Mouse (Mus musculus): Measurements from ENCODE around the gene Med16.

Med16 gene

DNA sequence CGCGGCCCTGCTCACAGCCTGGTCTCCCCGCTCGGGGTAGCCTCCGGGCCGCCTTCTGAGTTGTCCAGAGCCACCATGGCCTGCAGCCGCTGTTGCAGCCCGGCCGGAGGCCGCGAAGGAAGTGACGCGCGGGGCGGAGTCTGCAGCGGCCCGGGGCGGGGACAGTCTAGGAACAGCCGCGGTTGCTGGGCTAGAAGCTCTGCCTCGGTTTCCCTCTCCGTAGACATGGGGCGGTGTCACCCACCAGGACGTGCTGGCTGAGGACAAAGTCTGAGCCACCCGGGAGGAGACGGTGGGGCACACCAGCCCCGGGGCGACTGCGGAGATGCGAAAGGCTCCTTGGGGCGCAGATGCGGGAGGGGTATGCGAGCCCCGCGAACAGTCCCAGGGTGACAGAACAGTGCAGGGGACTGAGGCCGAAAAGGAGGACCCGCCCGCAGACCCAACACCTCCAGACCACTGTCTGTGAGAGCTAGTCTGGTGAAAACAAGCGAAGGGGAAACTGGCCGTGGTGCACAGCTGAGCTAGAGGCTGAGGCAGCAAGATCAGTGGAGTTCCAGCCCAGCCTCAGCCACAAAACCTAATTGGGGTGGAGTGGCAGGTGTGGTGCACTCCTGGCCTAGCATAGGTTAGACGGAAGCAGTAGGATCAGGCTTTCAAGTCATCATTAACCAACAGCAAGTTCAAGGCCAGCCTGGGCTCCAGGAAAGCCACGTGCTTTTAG, 8.2 kb upstream of the Med16 start, which contains the start of gene Kiss1r:
TSS of gene Kiss1r (plus strand) at position 164 of the 724 bp plus-strand sequence.
- DNase-seq: peak; percentile 91

DNA sequence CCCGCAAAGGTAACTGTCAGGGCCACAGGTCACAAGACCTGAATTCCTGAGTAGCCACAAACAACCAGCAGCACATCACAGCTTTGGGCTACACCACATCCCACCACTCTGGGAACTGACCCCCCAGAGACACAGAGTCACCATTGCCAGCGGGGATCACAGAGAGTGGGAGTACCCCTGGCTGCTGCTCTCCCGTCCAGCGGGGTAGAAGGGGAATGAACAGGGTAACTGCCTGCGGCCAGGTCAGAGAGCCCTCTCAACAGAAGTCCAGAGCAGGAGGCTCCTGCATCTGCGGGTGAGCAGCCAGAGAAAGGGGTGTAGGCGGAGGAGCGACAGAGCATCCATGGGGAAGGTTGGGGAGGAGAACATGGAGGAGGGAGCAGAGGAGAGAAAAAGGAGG, 7.4 kb upstream of the Med16 start:
- DNase-seq: no peak

DNA sequence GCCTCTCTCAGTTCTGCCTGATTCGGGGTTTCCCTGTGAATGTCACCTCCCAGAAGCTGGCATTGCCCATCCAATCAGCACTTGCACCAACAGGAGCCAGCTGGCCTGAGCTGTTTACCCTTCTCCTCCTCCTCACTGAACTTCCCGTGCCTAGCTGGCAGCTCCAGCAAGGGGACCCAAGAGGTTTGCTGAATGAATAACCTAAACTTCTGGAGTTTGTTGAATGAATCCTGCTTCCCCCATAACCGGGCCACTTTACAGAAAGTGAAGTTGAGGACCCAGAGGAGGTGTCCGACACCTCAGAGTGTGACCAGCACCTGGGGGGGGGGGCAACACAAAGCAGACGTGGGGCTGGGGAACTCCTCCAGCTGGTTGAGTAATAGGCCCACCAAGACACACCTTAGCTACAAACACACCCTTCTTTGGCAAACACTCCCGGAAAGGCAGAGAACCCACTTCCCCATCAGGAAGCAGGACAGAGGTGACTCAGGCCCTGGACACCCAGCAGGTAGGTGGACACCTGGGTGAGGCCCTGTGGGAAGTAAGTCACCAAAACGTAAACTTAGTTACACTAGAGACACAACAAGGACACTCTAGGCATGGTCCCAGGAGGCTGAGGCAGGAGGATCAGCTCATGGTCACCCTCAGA, 6.3 kb upstream of the Med16 start:
- DNase-seq: no peak

DNA sequence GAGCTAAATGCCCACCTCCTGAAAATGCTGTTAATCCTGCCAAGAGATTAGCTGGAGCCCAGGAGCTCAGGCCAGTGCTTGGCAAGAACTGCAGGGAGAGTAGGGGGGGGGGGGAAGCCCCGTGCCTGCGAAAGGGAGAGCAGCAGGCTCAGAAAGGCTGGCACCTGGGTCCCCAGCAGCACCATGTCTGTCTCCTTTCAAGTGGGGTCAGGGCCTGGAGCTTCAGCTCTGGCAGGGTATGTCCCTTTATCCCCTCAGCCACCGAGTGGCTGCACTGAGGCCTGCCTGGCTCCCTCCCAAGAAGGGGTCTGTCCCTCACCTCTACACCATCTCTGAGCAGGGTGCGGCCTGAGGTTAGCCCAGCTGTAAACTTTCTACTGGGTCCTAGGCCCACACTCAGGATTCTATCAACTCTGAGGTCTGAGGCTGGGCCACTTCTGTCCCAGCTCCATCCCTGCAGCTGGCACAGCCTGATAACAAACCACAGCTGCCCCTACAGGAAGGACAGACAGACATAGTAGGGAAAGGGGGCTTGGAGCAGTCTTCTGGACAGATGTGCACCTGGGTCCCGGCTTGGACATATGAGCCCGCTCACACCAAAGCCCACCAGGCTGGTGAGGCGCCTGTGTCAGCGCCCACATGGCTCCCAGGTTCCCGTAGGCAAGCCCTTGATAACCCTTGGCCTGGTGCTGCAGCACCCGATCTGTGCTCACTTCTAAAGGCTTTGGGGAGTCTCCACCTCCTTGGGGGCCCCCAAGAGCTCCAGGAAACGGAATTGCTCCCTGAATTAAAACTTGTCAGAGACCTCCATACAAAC, 5.6 kb upstream of the Med16 start:
- DNase-seq: no peak

DNA sequence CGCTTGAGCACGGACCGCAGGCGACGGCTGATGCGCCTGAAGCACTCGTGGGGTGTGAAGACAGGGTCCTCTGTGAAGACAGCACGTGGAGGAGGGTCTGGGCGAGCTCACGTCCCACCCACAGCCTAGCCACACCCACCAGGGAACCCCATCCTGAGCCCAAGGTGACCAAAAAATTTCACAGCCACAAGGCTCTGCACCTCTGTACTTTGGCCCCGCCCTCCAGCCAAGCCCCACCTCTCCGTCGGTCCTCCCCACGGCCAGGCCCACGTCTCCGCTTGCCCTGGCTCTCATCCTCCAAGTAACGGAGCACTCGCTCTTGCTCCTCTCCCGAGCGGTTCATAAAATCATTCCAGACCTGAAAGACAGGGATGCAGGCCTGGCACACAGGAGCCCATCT, 3.7 kb upstream of the Med16 start:
- no peak for DNase-seq

DNA sequence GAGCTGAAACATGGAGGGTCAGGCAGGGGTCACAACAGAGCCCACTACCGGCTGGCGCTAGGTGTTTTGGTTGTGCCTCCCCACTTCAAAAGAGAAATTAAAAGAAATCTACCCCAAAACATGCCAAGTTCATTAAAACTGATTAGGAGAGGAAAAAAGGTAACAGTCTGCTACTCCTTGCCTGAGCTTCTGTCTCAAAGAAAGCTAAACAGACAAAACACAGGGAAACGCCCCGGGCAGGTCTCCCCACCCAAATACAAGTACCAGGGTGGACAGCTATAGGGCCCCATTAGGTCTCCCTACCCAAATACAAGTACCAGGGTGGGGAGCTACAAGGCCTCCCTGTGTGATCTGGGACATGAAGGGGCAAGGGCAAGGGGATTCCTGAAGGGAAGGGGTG, 1.8 kb upstream of the Med16 start, which contains the start of gene Gm26602:
TSS of gene Gm26602 (plus strand) at position 301 of the 400 bp plus-strand sequence.
- DNase-seq: no peak

DNA sequence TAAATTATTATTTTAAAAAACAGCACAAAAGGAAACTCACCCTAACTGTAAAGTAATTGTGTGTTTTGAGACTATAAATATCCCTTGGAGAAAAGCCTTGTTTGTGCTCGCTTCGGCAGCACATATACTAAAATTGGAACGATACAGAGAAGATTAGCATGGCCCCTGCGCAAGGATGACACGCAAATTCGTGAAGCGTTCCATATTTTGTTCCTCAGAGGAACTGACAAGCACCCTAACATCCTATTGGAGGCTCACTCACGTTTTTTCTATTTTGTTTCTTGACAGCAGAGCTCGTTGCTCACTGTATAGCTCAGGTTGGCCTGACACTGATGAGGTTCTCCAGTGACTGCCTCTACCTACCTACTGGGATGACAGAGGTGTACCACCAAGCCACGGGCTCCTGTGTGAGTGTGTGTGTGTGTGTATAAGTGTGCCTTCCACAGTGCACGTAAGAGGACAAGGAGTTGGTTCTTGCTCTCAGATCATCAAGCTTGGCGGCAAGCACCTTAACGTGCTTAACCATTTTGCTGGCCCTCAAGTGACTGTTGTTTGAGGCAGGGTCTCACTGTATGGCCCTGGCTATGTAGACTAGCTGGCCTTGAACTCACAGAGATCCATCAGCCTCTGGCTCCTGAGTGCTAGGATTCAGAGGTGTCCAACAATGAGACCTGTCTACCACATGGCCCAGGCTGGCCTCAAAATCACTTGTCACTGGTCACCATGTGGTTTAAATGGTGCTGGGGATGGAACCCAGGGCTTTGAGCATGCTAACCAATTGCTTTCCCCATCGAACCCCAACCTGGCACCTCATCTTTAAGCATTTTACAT, 584 bp upstream of the Med16 start:
- peak; percentile 64 for DNase-seq

DNA sequence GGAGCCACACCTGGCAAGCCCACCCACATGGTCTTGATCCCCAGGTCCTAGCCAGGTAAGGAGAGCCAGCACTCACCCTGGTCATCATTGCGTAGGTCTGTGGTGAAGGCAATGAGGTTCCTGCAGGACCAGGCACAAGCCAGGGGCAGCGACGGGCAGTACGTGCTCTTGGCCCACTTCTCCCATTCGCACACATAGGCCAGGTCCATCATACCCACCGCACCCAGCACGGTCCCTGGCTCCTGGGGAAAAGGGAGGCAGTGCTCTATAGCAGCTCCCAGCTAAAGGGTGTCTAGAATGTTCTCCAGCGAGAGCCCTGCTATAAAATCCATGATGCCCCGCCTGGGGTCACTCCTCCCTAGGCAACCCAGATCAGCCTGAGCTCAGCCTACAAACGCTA, 1.3 kb downstream of the Med16 start:
- DNase-seq: no peak

DNA sequence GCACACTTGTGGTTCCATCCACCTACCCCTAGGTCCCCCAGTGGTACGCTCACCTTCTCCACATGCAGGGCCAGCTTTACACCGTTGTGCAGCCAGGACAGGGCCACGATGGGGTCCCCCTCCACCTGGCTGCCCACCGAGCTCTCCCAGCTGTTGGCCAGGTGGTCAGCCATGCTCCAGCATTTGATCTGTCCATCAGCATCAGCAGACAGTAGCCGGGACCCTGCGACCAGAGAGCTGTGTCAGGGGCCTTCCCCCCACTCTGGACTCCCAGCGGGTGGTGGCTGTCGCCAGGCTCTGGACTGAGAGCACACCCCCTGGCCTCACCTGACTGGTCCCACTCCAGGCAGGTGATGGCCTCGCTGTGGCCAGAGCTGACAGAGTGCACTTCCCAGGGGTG, 2.0 kb downstream of the Med16 start:
- DNase-seq: no peak

DNA sequence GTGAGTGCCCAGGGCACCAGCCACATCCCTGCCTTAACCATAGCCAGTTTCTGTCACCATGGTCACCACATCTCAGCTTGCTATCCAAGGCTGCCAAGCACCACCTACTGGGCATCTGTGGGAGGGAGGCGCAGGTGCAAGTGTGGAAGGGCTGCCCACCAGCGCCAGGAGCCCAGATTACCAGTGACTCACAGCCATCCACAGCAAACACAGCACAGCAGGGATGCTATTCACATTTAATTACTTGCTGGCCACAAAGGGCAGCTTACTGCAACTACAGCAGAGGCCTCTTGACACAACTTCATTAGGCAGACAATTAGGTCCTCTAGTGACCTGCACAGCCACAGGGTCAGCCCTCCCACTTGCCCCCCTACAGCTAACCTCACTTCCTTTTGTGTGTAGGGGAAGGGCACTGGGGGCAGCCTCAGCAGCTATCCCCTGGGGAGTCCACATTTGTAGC, 7.7 kb downstream of the Med16 start:
- DNase-seq: no peak

DNA sequence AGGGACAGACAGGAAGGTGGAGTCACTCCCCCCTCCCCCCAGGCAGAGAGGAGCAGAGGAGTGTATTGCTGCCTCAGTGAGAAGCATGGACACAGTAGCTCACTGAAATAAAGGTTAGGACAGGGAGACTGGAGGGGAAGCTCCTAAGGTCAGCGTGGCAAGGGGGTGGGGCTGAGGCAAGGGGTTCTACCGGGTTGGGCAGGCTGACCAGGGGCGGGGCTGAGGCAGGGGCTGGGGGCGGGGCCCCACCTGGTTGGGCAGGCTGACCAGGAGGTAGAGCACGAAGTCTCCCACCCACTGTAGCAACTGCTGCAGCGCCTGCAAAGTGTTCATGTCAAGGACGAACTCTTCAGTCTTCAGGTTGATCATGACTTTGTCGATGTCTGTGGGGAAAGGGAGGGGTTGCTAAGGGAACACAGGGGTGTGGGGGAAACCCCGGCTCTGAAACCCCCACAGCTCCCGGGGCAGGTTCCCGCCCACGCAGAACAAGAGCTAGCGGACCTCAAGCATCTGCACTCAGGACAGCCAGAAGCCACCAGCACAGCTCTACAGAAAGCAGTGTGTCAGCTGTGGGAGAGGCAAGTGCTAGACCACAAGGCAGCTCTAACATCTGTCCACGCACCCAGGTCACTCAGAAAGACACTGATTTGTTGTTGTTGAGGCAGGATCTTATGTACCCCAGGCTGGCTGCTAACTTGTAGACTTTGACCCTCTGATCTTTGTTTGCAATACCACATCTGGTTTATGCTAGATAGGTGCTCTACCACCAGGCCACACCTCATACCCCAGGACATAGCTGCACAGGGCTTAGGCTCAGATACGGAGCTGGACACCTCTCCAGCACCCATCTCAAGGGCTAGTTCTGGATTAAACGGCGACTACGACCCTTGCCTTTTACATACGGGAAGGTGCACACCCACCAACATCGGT, 11.1 kb downstream of the Med16 start:
- DNase-seq: peak; percentile 47

DNA sequence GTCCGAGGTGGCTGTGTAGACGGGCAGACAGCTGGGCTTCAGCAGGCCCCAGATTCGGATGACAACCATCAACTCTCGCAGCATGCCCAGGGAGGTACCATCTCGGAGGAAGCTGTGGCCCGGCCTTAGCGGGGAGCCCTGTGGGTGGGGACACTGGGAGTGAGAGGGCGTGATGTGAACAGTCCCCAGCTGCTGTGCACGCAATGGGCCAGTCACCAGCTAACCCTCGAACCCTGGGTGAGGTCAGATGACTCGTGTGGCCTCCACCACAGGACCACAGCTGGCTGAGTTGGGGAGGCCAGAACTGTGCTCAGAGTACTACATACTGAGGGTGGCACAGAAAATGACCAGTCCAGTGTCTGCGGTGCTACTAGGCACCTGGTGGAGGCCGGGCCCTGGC, 11.9 kb downstream of the Med16 start:
- no peak for DNase-seq

DNA sequence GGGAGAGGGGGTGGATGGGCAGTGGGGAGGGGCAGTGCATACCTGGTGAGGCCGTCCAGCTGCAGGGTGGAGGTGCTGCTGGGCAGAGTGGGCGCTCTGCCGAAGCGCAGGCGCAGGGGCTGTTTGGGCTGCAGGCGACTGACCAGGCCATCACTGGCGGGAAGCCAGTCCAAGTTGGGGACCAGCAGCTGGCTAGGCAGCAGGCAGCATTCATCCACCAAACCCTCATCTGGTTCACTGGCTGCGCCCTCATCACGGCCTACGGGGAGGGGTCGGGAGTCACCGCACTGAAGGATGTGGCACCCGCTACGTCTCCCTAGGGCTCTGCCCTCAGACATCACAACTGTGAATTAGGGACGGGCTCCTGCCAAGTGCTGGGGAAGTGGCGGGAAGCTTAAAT, 12.4 kb downstream of the Med16 start:
- no peak for DNase-seq

DNA sequence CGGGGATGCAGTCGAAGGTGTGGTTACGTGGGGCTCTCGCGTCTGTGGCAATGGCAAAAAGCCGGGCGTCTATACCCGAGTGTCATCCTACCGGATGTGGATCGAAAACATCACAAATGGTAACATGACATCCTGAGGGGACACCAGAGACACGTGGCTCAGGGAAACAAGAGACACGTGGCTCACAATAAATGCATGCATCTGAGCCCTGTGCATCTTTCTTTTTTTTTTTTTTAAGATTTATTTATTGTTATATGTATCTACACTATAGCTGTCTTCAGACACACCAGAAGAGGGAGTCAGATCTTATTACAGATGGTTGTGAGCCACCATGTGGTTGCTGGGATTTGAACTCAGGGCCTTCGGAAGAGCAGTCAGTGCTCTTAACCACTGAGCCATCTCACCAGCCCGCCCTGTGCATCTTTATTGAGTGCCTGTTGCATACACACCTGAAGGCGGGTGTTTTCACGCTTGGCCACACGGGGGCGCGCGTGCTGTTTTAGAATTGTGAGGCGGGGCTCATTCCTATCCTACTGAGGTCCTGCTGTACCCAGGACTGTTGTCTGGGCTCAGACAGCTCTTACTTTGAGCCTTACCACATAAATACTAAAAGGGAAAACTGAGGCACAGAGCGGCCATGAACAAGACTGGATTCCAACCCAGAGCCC, 16.1 kb downstream of the Med16 start:
- DNase-seq: peak; percentile 80

DNA sequence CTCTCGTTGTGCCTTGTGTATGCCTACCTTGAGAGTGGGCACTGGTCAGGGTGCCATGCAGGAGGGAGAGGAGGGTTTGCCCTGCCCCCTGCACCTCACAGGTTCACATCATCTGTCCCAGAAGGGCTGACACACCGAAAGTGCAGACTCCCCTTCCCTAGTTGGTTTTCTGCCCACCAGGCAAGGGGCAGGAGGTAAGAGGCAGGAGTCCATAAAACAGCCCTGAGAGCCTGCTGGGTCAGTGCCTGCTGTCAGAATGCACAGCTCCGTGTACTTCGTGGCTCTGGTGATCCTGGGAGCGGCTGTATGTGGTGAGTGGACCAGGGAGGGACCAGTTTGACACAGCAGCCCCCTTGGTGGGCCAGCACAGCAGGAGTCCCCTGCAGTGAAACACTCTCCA, 18.1 kb downstream of the Med16 start, which contains the start of gene Cfd:
TSS of gene Cfd (plus strand) at position 184 of the 400 bp plus-strand sequence.
- DNase-seq: no peak

DNA sequence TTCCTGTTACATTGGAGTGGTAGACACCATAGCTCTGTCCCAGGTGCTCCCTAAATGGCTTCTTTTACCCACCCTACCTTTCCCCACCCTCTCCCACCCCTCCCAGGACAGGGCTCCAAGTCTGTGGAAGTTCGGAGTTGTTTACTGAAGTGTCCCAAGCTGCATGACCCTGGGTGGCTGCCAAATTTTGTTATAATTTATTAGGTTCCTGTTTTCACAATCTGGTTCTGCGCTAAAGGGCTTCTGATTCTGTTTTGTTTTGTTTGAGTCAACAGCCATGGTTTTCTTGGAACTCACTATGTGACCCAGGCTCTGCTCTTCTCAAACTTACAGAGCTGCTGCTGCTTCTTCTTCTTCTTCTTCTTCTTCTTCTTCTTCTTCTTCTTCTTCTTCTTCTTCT, 19.3 kb downstream of the Med16 start:
- DNase-seq: peak; percentile 78

DNA sequence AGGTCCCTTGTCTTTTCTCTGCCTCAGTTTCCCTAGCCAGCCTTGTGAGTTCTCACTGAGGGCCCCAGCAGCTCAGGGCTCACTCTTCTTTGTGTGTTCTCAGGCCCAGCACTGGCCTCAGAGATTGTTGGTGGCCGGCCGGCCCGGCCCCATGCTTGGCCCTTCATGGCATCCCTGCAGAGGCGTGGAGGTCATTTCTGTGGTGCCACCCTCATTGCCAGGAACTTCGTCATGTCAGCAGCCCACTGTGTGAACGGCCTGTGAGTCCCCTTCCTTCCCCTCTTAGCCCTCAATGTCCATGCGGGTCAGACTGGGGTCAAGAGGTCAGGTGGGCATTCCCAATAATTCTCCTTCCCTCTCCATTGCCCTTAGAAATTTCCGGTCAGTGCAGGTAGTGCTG, 22.1 kb downstream of the Med16 start:
- no peak for DNase-seq

DNA sequence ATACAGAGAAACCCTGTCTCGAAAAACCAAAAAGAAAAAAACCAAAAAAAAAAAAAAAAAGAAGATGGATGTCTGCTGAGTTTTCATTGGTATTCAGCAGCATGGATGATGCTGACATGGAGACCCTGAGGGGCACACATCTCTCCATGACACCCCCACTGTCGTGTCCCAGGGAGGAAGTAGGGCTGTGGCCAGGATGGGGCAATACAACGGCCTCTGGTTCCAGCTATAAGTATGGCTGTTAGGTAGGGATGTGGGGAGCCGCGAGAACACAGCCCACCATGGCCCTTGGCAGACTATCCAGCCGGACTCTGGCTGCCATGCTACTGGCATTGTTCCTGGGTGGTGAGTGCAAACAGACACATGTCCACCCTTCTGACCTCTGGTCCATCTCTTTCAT, 22.7 kb downstream of the Med16 start, which contains the start of gene Elane:
TSS of gene Elane (plus strand) at position 194 of the 400 bp plus-strand sequence.
- no peak for DNase-seq

DNA sequence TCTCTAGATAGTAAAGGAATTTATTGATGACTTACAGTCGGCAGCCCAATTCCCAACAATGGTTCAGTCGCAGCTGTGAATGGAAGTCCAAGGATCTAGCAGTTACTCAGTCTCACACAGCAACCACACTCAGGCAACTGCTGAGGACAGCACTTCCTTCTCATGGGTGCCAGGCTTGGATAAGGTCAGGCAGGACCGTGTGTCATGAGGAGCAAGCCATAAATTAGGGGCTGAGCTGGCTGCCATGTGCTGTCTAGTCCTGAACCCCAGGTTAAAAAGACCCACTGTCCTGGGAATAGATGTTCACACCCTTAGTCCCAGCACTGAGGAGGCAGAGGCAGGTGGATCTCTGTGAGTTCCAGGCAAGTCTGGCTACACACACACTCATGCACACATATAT, 23.8 kb downstream of the Med16 start:
- DNase-seq: peak; percentile 7

DNA sequence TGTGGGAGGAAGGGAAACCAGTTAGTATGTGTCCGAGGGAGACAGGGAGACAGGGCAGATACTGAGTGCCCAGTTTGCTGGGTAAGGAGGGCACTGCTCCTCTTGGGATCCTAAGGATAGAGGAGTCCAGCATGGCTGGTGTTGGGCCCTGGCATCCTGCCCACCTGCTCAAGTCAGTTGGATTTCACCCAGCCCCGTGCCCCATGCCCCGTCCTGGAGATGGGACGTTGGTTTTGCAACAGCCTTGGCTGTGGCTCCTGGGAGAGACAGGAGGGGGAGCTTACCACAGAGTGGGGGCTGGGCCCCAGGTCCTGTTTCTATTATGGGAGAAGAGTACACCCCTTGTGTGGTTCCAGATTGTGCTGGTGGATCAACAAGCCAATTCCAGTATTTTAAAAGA, 24.3 kb downstream of the Med16 start:
- peak; percentile 89 for DNase-seq
